Mouse (Mus musculus): ENCODE results near the gene Mllt3.
"Not testable (repeated sequence)": the region's sequence is repeated elsewhere in the genome, so short reads cannot be mapped to it uniquely, and the experiment has no call there.

Gene Mllt3

DNA sequence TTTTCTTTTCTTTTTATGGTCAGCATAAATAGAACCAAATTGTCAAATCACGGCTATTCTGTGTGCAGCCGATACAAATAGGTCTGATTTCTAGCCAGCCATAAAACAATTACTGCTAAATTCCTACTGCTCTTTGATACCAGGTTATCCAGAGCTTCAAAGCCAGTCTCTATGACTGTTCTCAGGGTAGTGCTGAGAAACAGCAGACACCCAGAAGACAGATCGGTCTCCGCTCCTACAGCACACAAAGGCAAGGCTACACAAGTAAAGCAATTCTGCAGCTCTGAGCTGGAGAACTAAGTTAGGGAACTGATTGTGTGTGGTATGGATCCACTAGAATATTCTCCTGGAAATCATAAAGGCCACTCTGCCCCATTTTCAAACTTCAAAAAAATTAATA is 20.4 kb downstream of the Mllt3 start:
- DNase-seq (ENCODE audit: low spot score in 2 of 2): no peak

DNA sequence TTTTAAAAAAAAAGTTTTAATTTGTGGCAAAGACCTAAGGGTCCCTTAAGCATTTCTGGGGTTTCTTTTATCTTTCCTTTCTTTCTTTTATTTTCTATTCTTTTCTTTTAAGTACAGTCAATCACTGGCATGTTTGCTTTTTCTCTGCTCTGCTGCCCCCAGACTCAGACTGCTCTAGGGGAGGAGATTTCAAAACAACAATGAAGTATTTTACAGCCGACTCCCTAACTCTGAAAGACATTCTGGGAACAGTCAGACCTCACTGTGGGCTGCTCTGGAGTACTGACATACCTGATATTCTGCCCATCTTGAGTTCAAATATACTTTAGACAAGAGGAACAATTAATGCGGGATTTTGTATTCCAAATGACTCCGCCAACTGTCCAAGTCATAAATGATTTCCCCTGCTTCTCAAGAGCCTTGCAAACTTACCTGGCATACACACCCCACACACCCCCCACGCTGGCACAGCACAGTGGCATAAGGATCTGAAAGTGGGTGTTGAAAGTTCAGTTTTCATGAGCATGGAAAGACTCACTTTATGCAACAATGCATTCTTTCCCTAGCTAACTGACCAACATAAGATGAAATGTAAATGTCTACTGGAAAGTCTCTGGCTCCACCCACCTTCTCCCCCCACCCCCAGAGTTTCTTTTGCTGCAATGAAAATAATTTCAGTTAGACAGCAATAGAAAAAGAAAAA is 21.1 kb downstream of the Mllt3 start:
- no peak for DNase-seq (ENCODE audit: low spot score in 2 of 2)

DNA sequence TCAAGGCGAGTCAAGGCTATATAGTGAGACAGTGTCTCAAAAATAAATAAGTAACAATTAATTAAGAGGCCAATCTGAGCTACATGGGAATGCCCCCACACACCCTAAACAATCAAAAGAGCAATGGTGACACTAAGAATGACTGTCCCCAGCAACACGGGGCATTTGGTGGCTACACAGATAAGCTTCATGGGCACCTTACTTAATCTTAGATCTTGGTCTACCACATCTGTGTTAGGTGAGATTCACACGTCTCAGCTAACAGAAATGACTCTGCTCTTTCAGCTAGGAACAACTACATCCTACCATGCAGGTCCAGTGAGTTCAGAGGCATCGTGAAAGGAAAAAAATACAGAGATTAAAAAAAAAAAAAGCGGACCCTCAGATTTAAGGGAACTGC is 22.7 kb downstream of the Mllt3 start:
- DNase-seq (ENCODE audit: low spot score in 2 of 2): no peak

DNA sequence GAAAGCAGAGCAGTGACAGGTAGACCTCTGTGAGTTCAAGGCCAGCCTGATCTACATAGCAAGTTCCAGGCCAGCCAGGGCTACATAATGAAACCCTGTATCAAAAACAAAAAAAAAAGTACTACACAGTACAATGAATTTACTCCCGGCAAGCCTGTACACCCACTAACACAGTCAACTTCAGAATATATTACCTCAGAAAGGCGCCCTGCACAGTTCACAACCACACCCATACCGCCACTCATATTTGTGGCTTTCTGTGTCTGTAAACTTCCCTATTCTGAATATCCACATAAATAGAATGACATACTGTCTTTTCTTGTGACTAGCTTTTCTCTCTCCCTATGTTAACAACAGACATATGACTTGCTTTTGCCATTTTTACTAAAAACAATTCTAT is 27.4 kb downstream of the Mllt3 start:
- DNase-seq (ENCODE audit: low spot score in 2 of 2): no peak

DNA sequence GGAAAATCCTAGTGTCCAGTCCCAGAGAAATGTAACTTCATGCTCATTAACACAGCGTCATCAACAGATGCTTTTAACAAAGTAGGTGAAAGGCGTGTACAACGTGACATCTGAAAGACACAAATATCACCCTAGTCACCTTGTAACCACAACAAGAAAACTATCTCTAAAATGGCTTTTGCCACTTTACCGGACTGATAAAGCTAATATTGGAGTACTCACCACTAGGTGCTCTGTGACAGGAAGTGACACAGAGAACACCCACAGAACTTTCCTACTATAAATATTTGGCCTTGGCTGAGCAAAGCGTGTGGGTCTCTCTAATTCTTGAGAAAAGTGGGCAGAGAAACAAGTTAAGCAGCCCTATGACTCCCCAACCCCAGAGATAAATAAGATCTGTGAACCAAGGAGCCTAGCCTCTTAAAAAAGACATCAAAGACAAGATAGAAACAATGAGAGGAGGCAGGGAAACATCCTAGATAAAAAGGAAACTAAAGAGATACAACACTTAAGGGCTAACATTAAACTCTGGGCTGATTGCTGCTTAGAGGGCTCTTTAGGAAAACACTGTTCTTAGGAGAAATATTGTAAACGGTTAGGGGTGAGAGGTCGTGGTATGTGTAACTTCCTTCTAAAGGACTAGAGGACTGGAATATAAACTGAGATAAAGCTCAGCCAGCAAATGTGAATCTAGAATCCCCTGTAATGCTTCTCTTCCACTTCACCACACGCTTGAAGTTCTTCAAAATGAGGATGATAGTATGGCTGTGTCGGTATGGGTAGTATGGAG is 29.8 kb downstream of the Mllt3 start:
- no peak for DNase-seq (ENCODE audit: low spot score in 2 of 2)

DNA sequence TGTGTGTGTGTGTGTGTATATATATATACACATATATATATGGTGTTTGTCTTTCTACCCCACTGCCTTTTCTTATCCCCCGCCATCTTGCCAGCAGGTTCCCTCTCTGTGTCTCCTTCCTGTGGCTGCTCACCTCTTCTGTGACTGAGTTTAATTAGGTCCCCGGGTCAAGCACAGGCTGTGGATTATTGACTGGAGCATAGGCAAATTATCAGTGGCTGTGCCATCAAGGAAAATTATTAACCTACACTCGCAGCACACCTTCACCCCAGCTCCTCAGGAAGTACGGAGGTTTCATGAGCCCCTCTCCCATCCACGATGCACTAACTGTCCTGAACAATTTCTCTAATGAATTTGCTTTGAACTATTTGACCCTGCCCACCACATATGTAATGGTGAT is 41.5 kb downstream of the Mllt3 start:
- no peak for DNase-seq (ENCODE audit: low spot score in 2 of 2)

DNA sequence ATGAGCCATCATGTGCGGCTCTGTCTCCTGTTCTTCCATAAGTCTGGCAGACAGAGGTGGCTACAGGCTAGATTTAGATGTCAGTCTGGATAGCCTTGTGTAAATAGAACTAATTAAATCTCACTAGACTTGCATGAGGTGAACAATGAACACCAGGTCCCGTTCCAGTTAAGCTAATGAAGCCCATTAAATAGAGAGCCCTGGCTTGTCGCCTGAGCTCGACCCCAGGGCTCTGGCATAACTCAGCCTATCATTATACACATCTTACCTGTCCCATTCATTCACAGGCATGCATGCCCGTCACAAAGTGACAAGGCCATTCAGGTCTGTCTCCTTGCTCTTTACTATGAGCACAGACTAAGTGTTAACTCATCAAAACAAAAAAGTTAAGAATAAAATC is 42.2 kb downstream of the Mllt3 start:
- no peak for DNase-seq (ENCODE audit: low spot score in 2 of 2)

DNA sequence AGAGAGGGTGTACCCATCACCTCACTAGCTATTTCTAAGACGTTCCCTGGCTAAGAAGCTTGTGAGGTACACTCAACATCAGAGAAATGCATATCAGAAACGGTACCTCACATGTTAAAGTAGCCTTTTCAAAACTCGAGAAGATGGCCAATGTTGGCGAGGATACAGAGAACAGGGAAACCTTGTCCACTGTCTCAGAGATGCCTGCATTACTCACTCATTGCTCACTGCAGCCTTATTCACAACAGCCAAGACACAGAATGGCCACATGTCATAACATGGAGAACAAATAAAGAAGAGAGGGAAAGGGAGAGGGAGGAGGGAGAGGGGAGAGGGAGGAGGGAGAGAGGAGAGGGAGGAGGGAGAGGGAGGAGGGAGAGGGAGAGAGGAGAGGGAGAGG is 47.9 kb downstream of the Mllt3 start:
- DNase-seq (ENCODE audit: low spot score in 2 of 2): no peak

DNA sequence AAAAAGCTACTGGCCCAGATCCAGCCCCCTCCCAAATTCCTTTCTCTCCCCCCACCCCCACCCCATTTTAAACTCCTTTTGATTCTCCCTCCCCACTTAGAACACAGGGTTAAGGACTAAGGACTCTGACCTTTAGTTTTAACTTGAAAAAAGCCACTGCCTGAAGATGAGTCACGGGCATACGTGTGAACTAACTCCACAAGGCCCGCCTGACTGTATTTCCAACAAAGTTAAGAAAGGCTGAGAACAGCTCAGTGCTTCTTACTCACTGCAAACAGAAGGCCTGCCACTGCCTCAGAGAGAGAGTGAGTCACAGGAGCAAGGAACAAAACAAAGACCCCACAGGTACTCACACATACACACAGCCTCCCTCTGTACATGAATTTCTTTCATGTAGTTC is 48.6 kb downstream of the Mllt3 start:
- no peak for DNase-seq (ENCODE audit: low spot score in 2 of 2)

DNA sequence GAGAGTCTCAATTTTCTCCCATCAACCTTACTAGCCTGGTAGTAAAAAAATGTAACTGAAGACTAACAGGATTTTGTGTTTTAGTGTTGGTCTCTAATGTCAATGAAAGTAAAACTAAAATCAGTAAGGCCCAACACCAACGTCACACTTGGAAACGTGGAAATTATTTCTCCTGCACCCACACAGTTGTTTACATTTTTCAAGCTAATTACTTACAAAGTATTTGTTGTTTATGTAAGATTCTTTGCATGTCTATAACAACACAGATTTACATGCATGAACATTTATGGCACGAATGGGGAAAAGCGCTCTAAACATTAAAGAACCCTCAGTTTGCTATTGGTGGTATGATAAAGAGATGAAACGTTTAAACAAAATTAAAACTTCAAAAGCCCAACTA is 49.1 kb downstream of the Mllt3 start:
- DNase-seq (ENCODE audit: low spot score in 2 of 2): no peak

DNA sequence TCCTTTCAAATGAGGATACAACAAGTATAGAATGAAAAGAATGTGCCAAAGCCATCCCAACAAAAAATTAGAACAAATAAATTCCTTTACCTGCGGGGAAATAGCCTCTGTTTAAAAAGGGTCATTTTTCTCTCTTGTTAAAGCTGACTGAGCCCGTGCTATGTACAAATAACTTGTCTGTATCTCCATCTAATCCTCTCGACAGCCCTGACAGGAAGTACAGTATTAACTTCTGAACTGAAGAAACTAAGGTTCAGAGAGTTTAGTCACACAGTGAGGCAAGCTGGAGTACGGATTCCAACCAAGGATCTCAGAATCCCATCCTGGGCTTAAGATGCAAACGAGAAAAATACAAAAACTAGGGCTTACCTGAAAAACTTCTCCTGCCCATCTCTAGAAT is 50.6 kb downstream of the Mllt3 start:
- DNase-seq (ENCODE audit: low spot score in 2 of 2): no peak

DNA sequence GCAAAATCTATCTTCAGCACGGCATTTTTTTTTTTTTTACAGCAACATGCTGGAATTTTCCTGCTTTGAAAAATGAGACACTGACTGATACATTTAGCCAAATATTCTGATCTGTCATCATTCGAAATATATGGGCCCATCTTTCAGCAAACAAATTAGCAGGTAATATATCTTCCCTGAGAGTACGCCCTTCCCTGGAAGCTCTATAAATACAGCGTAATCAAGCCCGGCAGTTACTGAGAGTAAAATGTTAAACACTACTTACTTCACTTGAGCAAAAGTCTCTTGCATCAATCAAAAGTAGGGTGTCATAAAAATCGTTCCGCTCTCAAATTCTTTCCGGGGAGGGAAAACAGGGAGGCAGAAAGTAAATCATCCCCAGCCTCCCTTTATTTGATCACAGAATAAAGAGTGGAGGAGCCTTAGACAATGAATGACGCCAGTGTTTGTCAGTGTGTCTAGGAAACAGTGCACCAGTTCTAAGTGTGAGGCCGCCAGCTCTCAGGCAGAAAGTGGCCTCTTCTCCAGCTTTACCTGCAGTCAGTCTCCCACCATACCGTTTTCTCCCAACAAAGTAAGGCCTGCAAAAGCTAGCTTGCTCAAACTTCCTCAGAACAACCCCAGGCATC is 55.2 kb downstream of the Mllt3 start:
- no peak for DNase-seq (ENCODE audit: low spot score in 2 of 2)

DNA sequence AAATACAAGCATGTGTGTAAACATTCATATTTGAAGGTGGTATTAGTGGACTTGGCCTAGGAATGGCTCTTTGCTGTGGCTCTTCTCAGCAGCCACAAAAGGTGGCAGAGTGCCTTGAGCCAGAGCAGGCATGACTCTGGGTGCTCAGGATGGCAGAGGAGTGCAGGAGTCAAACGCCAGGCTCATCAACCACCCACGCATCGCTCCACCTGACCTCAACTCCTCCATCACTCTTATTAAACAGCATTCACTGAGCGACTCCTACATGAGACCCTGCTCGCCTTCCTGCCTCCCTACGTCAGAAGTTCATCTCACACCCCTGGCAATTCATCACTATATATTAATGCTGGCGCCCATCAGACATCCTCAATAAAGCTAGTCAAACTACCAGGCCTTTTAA is 67.3 kb downstream of the Mllt3 start:
- no peak for DNase-seq (ENCODE audit: low spot score in 2 of 2)

DNA sequence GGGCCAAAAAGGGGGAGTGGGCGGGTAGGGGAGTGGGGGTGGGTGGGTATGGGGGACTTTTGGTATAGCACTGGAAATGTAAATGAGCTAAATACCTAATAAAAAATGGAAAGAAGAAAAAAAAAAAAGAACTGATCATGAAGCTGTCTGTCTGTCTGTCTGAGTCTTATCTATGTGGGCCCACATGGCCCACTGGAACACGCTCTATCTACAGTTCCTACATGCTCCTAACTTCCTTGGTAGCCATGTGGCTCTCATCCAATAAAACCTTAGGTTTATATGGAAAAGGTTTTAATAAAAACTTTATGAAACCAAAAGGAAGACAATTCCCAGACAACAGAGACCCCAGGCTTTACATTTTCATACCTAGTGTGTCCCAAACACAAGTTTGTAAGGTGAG is 68.3 kb downstream of the Mllt3 start:
- DNase-seq (ENCODE audit: low spot score in 2 of 2): not testable (repeated sequence)

DNA sequence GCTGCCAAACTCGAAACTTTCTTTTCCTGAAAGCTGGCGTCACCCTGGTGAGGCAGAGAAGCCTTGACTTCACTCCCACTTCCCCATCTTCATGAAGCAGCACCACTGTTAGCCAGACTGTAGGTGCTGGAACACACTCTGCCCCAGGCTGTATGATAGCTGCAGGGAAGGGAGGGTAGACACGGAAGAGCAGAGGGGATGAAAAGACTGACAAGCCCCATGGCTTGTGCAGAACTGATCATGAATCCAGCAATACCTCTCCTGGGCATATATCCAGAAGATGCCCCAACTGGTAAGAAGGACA is 69.4 kb downstream of the Mllt3 start:
- no peak for DNase-seq (ENCODE audit: low spot score in 2 of 2)

DNA sequence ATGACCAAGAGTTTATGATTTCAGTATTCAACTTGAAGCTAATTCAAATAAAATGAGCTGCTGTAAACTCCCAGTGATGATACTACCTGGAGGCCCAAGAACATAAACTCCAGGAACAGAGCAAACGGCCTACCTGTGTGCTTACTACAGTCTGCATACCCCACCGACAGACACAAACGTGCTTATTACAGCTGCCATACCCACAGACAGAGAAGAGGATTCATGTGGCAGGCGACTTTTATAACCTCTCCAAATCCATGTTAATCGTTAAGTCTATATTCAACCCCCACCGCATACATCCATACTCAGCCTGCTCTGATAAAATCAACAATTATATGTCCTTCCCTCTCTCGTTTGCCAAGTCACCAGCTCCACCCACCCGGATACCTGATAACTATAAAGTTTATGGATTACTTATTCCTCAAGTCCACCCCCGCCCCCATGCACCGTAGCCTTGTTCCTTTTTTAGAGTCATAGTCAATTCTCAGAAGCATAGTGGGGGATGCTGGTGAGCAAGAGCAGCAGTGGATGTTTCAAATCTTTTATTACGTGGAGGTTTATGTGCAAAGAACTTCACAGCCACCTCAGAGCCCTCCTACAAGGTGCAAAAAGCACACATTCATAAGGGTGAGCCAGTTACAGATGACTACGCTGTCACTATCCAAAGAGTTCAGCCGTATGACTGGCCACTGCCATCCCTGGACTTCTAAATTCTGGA is 70.0 kb downstream of the Mllt3 start:
- DNase-seq (ENCODE audit: low spot score in 2 of 2): no peak

DNA sequence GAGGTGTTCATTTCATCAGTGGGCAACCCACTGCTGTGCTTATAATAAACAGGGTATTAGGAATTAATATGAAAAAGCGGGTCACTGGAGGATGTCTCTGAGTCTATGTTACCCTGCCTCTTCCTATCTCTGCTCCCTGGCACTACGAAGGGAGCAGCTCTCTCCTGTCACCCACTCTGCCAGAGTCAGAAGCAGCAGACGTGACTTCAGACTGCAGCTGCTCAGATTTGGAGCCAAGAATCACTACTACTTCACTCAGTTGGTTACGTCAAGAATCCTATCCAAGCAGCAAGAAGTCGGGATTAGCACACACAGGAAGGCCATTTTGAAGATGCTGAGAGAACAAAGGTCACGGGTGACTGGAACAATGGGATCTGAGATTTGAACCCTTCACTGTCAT is 71.3 kb downstream of the Mllt3 start:
- DNase-seq (ENCODE audit: low spot score in 2 of 2): no peak

DNA sequence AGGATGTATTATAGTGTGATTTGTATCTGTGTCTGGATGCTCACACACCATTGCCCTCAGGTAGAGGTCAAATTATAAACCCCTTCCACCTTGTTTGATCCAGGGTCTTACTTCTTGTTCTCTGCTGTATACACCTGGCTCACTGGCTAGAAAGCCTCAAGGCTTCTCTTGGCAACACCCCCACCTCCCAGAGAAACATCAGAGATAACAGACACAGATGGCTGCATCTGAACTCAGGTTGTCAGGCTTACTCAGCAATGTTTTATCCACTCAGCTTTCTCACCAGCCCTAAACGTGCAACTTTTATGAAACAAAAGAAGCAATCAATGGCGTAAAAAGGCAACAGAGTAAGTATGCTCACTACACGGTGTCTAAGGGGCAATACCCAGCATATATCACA is 75.3 kb downstream of the Mllt3 start:
- no peak for DNase-seq (ENCODE audit: low spot score in 2 of 2)

DNA sequence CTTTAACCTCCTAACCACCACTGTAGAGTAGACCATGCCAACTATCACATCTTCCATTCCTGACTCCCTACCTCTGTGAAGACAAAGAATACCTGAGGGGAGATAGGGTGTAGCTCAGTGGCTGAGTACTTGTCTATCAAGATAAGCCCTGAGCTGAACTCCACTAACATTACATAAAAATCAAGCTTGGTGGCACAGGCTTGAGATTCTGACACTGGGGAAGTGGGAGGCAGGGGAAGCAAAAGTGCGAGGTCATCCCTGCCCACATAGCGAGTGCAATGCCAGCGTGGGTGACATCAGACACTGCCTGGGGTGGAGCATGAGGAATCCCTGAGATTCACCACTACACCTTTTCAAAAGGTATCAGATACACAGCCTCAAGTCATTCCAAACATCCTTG is 76.0 kb downstream of the Mllt3 start:
- DNase-seq (ENCODE audit: low spot score in 2 of 2): no peak

DNA sequence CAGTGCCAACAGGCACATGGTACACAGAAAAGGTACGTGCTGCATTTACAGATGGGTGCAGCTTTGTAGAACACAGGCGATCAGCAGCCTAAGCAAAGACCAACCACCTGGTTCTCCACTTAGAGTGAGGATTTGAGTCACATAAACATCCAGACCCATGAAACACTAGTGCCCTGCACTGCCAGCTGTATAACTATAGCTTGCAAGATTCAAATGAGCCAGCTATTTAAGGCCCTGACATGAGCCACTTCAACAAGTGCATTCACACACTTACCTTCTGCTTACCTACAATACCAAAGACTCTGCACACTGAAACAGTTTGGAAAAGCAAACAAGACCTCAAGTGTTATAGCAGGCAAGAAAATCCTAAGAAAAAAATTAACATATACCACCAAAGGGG is 78.0 kb downstream of the Mllt3 start:
- DNase-seq (ENCODE audit: low spot score in 2 of 2): no peak

DNA sequence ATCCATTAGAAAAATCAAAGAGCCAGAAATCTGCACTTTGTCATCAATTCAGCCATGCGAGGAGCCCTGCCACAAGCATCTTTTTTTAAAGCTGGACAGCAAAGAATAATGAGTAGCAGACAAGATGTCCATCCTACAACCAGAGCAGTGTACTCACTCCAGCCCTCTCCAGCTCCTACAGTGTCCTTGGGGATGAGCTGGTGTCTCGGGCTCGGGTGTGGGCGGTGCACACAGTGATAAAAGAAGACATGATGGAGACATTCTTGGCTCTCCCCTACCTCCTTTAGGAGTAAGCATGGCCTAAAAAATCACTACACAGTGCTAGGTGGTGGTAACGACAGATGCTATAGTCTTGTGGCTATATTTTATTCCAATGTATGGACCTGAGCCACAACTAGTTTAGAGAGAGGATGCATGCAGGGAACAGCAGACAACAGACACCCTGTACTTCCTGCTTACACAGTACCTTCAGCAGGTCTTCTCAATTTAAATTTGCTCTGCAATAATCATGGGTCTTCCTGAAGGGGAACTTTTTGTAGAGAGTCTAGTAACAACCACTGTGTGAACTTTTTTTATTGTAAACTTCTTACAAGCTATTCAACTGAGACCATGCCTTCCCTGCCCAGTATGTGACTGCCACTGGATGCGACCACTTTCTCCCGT is 78.6 kb downstream of the Mllt3 start:
- no peak for DNase-seq (ENCODE audit: low spot score in 2 of 2)

DNA sequence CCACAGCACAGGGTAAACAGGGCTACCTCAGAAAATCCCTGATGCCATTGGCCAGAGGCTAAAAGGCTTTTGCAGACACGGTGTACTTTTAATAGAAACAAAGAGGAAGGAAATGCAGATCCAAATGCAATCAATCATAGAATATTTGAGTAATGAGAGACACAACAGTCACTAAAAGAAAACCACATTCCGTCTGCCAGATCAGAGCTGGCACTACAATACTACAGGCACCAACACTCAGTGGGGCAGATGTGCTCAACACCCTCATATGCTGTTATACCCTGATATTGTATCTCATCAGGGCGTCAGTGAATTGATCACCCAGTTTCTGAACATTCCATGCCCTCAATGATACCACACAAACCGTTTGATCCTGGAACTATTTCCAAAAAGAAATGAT is 79.4 kb downstream of the Mllt3 start:
- DNase-seq (ENCODE audit: low spot score in 2 of 2): no peak

Data from cerebellum, postnatal 4 days (tissue).